Mouse (Mus musculus): ENCODE measurements at regions not wholly inside any gene's neighbourhood (a gene's known extent, or its start where the extent isn't known, plus 50 kb on each side); places are given as distances from the start of the nearest gene placed in this dataset.

DNA sequence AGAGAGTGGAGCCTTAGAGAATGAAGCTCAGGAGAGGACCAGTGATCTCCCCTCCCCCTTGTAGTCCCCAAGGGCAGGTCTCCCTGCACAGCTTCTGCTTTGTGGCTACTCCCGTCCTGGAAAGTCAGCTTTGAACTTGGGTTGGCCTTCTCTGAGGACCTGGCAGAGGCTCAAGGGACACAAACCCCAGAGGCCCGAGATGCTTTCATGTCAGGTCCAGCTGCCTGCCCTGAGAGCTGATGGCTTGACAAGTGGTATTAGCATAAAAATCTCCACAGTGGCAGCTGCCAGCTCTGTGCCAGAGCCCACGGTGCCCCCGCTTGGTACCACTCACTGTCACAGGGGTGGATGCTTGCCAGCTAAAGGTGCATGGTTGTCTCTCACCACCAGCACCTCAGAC is 173.8 kb upstream of the Gm4791 start:
- no peak for DNase-seq (ENCODE audit: extremely low read depth, insufficient read length, low spot score)

DNA sequence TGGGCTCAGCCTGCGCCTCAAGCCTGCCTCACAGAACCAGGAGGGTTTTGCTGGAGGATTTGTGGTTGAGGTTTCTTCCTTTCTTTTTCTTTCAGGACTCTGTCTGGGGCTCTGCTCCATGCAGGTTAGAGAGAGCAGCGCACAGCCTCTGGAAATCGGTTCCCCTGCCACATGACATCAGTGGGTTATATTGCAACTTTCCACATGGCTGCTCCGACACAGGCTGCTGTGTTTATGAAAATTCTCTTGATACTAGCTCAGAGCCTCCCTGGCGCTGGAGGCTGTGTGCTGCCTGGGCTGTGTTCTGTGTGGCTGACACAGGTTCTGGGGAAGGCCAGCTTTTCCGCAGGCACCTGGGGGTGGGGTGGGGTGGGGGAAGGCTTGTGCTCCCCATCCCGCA is 178.7 kb upstream of the Gm4791 start:
- no peak for DNase-seq (ENCODE audit: extremely low read depth, insufficient read length, low spot score)

DNA sequence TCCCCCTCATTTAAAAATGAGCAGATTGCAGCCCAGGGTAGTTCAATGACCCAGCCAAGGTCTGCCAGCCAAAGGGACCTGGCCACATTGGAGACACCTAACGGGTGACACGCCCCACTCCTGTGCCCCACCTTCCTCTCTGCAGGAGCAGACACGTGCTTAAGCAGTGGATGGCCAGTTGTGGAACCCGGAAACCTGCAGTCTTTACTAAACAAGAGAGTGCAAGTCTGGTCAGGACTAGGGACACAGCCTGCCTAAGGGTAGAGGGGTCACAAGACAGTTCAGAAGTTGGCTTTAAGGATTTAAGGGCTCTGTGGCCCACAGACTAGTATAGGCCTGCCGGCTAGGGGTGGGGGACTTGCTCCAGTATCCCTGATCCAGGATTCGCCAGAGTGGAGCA is 179.2 kb upstream of the Gm4791 start:
- DNase-seq (ENCODE audit: extremely low read depth, insufficient read length, low spot score), result no peak

DNA sequence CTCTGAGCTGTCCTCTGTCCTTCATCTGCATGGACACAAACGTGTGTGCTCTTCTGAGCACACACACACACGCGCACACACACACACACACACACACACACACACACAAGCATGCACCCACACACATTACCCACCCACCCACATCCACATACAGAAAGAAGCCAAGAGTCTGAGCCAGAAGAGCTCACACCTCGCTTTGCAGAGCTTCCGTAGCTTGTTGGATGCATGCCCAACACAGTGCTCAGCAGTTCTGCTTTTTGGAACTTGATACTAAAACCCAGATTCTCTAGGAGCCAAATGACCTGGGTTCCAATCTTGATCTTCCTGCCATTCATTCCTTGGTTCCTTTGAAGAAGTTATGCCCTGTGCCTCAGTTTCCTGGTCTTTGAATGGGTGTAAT is 182.4 kb upstream of the Gm4791 start:
- no peak for DNase-seq (ENCODE audit: extremely low read depth, insufficient read length, low spot score)

DNA sequence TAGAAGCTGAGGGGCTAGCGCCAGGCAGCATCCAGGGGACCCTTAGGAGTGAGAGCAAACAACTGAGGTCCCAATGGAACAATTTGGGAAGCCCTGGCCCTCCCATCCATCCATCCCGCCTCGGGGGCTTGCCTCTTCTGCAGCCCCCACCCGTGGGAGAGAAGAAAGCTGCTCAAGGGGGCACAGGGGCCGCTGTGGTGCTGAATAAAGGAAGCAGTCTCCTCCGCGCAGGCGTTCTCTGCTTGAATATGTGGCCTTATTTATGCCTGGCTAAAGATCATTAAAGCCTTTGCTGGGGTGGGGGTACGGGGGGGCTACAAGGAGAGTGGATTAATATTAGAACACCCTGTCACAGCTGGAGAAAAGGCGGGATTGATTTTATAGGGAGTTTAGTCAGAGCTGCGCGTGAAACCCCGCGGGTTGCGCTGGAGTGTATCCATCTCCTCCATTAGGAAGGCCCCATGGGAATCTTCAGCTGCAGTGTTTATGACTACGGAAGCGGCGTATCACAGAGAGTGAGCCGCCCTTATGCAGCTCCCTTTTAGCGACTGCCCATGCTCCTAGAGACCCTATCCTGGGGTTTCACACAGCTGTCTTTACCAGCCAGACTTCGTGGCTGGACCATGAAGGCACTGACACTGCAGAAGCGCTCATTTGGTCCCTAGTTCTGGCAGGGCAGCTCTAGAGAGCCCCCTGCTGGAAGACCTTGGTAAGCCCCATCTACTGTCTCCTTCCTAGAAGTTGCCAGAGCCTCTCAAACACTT is 183.9 kb upstream of the Gm4791 start:
- no peak for DNase-seq (ENCODE audit: extremely low read depth, insufficient read length, low spot score)

DNA sequence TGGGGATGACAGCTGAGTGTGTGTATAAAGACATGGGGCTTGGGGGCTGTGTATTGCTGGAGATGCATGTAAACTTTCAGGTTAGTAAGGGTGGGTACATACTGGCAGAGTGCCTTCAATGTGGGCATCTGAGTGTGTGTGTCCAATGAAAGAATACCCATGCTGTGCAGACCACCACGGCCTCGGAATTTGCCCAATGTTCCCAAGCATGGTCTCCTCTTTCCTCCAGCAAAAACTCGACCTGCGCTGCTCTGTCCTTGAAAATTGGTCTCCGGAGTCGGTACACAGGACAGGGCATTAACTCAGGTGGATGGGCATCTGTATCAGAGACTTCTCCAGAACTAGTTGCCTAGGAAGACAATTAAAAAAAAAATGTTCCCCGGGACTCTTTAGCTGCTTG is 188.3 kb upstream of the Gm4791 start:
- no peak for DNase-seq (ENCODE audit: extremely low read depth, insufficient read length, low spot score)

DNA sequence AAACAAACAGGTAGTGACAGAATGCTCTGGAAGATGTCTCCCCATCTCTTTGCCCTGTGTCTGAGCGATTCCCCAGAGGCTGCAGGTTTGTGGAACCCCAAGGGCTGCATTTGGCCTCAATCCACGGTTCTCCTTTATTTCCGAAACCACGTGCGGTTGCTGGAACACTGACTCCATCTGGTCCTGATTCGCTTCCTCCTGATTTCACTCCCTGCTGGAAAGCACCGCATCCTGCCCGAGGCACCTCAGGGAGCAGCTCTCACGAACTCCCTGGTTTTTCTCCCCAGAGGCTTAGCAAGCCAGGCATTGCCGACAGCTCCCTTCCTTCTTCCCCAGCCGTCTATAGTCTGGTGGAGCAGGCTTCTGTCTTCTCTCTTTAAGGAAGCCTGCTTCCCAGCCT is 203.1 kb upstream of the Gm4791 start:
- no peak for DNase-seq (ENCODE audit: extremely low read depth, insufficient read length, low spot score)

DNA sequence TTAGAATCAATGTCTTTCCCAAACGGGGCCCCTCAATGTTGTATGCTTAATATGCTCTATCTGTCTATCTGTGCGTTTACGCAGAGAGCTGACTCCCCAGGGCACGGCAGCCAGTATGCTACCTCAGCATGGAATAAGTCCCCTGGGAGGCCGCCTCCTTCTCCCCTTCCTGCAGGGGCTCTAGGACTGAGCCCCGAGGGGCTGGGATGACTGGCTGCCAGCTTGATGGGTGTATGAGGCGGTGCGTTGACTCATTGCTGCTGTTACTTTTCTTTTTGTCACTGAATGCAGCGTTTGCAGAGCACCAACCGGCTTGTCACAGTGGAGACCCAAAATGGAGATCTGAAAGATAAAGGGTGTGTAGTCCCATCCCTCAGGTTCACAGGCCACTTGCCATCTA is 209.5 kb upstream of the Gm4791 start:
- no peak for DNase-seq (ENCODE audit: extremely low read depth, insufficient read length, low spot score)

DNA sequence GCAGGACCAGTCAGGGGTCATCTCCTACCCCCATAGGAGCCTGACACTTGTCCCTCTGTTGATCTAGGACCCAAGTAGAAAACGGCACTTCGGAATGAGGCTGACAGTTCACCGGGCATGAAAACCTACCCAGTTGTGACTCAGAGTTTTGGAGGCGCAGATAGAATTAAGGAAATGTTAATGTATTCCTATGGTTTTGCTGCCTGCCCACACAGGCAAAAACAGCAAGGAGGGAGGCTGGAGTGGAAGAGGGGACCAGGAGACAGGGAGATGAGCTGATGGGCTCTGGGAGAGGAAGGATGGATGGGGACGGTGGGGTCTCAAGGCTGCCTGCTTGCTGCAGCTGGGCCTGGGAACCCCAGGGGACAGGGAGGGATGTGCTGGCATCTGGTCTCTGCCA is 210.1 kb upstream of the Gm4791 start:
- DNase-seq (ENCODE audit: extremely low read depth, insufficient read length, low spot score), result no peak

DNA sequence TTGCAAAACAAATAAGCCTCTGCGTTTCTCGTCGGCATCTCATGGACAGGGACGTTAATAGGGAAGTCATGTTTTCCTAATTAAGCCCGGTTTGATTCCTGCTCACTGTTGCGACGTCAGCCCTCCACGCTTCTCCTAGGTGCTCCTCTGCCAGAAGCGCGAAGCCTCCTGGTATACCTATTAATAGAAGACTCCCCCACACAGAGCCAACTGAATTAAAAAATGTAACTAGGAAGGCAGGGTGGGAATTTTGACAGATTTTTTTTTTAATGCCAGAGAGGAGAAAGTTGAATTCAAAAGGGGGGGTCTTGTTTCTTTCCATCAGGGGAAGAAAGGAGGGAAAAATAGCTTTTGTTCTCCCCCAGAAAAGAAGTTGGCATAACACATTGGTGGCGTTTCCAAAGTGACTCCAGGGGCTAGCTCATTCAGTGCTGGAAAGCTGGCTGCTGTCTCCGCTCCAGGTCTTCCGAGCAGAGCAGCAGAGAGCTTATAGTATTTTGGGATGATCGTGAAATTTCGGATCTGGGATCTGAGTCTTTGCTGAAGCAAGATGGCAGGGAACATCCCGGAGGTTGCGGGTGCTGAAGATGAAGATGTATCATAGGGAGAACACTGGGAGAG is 214.1 kb upstream of the Gm4791 start:
- no peak for DNase-seq (ENCODE audit: extremely low read depth, insufficient read length, low spot score)

DNA sequence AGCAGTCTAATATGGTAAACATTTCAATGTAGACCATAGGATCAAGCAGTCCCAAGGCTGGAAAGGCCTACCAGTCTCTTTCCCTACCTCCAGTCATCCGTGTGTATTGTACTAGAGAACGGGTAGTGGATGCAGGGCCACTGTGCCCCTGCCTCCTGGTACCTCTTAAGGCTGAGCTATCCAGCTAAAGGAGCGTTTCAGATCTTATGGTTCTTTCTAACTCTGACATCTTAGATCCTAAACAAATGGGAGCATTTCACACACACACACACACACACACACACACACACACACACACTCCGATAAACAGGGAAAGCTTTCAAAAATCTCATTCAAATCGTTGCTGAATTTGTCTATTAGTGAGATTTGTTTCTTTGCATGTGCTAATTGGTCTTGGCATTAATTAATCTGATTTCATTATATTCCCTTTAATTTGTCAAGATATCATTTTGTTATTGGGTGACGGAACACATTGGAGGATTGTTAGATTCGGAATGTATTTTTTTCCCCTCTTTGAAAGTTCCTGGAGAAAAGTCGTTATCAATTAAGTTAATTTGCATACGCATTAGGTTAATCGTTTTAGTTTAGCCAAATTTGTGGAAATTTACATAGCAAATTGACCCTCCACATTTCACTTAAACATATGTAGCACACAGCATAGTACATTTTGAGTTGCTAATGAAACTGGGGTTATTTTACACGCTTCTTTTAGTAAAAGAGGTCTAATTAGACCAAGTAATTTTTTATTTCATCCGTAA is 214.8 kb upstream of the Gm4791 start:
- no peak for DNase-seq (ENCODE audit: extremely low read depth, insufficient read length, low spot score)

DNA sequence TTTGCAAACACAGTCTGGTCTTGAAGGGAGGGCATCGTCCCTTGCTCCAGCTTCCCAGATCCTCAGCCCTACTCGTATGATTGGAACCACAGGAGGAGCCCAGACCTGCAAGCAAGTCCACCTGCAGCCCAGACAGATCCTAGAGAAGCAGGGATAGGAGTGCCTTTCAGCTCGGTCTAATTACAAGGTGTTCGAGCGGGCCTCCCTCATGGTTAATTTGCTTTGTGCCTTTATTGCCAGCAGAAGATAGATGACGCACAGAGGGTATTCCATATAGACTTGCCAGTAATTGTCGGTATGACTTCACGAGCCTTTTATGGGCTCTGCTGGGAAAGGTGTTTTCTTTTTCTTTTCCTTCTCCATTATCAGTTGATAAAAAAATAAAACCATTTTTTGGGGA is 216.9 kb upstream of the Gm4791 start:
- DNase-seq (ENCODE audit: extremely low read depth, insufficient read length, low spot score), result no peak

DNA sequence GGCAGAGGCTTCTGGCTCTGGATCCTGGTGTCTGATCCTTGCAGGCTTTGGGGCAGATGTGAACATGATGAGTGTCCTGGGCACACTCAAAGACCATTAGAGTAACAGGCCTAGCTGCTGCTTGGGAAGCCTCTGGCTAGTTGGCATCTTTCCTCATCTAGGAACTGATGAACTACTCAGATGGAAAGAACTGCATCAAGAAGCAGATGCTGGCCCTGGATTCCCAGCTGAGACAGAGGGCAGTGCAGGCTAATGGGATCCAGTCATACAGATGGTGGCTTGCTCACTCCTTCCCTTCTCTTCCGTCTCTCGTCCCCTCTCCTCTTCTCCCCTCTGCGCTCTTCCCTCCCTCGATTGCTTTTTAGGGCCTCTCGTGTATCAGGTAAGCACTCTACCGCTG is 219.8 kb upstream of the Gm4791 start:
- DNase-seq (ENCODE audit: extremely low read depth, insufficient read length, low spot score), result no peak

DNA sequence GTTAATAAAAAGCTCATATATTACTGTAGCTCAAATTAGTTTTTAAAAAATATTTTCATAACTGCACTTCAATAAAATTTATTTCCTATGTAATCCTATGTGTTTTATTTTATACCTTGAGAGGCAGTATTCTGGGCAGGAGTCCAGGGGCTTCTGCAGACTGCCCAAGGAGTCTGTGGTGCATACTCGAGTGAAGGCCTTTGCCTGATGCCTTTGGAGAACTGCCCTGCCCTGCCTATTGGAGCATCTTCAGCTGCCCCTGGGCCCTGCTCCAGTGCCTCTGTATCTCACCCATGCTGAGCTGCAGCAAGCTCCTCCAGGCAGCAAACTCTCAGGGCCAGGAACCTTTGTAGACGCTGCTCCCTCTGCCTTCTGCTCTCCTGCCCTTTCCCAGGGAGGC is 223.7 kb upstream of the Gm4791 start:
- DNase-seq (ENCODE audit: extremely low read depth, insufficient read length, low spot score), result no peak

DNA sequence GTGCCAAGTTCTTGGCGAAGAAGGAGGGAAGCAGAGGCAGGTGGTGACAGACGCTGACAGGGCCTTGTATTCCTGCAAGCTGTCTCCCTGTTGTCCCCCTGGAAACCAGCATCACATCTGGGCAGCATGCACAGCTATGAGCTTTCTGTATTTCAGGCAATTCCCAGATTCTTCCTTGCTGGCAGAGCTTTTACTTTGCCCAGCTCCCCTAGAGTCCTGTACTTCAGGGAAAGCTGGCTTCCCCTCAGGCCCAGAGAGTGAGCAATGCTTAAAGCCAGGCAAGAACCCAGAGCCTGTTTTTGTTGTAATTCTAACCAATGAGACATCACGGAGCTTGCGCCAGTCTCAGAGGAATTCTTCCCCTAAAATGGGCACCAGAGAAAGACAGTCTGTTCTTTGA is 238.3 kb upstream of the Gm4791 start:
- DNase-seq (ENCODE audit: extremely low read depth, insufficient read length, low spot score), result no peak

DNA sequence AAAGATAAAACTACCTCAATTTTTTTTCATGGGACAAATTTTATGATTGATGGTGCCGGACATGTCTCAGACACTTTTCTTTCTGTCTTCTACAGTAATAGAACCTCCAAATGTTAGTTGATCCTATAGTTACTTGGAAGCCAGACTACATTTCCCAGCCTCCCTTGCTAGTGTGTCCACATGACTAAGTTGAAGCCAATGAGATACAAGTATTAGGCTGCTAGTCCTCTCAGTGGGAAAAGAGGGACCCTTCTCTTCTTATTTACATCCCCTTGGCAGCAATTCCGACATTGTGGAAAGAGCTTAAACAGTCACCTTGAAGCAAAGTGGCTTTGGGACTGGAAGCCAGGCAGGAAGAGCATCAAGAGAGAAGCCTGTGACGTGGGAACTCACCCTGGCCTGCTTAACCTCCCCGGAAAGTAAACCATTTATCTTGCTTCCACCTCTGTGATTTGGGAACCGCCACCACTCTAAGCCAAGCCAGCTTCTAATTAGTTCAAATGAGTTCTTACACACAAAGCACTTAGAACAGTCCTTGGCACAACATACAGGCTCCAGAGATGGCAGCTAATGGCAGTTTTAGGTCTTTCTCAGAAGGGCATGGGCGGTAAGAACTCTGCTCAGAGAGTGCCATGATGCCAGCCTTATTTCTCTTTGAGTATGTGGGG is 241.4 kb upstream of the Gm4791 start:
- no peak for DNase-seq (ENCODE audit: extremely low read depth, insufficient read length, low spot score)

DNA sequence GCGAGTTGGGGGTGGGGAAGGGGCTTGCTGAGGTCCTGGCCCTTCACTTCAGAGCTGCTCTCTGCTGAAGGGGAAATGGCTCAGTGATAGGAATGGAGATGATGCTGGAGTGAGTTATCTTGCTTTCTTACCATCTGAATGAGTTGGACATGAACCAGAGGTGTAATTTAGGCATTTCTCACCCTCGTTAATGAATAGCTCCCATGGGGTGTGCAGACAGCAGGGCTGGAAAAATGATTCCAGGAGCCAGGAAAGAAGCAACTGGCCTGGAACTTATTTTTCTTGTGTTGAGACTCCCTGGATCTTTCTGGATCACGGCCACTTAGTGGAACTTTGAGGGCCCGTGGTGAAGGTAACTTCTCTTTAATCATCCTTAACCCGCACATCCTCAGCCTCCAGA is 246.6 kb upstream of the Gm4791 start:
- no peak for DNase-seq (ENCODE audit: extremely low read depth, insufficient read length, low spot score)

DNA sequence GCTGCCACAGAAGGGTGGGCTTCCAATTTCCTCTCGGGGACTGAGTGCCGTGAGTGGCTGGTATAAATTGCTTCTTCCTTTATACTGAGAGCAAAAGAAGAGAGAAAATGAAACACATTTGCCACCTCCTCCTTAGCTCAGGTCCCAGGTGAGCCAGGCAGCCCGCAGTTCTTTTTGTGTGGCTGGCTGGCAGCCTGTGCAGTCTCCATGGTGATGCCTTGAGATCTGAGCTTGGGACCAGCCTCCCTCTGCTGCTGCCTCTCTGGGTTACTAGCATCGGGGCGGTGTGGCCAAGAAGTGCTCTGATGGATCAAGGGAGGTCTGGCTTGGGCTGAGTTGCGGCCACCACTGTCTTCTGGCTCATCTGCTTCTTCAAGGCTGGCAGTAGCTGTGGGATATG is 249.1 kb upstream of the Gm4791 start:
- no peak for DNase-seq (ENCODE audit: extremely low read depth, insufficient read length, low spot score)

DNA sequence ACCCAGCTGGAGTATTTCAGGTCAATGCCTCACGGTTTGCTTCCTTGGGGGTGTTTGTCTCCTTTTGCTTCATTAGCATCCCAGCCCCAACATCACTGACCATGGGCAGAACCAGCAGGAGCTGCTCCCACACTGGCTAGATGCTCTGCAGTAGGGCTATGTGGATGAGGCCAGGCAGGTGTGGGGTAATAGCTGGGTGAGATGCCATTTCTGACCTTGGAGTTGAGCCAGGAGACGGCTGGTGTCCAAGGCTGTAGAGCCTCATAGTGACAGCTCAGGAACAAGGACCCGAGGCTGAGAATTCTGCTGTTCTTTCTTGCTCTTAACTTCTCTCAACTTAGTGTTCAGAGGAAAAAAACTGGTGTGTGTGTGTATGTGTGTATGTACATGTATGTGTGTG is 252.3 kb upstream of the Gm4791 start:
- DNase-seq (ENCODE audit: extremely low read depth, insufficient read length, low spot score), result no peak

DNA sequence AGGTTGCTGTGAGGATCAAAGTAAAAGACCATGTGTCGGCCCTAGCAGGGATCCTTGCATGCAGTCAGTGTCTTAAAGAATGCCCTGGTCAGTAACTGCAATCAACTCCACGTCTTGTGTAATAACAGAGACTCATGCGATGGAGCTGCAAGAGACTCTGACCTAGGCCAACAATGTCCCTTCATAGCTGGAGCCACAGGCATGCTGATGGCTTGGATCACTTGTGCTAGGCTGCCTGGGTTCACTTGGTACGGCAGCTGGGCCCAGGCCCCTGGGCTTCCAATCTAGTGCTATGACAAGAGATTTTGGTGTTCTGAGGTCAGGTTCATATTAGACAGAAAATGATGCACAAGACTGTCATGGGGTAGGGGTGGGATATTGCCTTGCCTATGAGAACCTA is 258.0 kb upstream of the Gm4791 start:
- DNase-seq (ENCODE audit: extremely low read depth, insufficient read length, low spot score), result no peak

DNA sequence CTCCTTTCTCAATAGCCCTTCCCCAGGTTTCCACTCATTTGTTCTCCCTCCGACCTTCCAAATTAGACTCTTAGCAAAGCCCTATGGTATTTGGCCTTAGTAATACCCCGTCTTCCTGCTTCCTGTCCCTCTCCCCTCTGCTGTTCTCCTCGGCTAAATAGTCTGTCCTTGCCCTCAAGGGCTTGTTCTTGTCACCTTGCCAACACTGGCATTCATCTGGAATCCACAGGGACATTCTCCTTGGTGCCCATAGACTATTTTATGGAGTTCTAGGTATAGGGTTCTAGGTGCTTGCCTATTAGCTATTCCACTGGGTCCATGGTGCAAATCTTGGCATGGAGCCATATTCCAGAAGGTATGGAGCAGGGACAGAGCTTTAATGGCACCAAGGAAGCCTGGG is 259.2 kb upstream of the Gm4791 start:
- no peak for DNase-seq (ENCODE audit: extremely low read depth, insufficient read length, low spot score)

DNA sequence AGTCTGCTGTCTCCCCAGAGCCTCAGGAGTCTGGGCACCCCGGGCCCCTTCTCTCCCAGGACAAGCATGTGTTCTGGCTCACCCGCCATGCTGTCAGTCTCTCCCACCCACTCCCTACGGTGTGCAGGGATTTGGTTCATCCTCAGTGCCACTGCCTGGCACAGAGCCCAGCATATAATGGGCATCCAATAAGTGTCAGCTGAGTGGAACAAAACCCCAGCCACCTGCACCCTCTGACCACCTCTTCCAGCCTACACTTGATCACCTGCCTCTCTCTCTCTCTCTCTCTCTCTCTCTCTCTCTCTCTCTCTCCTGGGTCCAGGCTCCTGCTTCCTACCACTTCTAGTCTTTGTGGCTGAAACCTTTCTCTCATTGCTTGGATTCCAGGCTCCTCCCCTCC is 259.9 kb upstream of the Gm4791 start:
- DNase-seq (ENCODE audit: extremely low read depth, insufficient read length, low spot score), result no peak

All from 3134 (cell line).